Mouse (Mus musculus) right cerebral cortex, postnatal 14 days (tissue): ENCODE results near the gene Was.
A peak's percentile ranks its signal among the peaks of the same experiment; 100 is the strongest.
"Not testable (repeated sequence)": the region's sequence is repeated elsewhere in the genome, so short reads cannot be mapped to it uniquely, and the experiment has no call there.

Experiments
- DNase-seq: peaks from one replicate; pipeline ENCODE4 v3.0.0; 2022

The Was gene

DNA sequence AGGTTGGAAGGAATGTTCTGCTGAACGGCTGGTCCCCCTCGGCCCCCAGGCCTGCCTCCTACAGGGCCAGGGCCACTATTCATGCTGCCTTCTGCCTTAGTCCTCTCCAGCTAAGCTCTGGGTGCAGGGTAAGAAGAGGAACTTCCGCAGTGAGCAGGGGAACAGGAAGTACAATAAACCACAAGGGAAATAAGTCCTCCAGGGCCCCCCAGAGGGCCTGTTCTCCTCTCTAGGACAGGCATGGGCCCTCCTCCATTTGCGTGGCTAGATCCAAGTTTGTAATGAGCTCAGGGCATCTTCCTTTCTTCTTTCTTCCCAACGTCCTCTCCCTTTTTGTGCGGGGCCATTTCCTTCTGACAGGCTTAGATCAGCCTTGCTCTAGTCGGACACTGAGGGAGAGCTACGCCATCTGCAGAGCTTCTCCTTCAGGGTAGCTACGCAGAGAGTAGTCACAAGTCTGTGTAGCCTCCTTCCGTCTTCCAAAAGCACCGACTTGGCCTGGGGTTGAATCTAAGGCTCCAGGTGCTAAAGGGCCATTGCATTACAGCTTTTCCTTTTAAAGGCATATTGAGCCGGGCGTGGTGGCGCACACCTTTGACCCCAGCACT lies at the start of gene Was:
TSS of gene Was (minus strand) at position 153 of the 608 bp plus-strand sequence.
- DNase-seq, result no peak

GRCm38 (mm10) chrX:8139480-8139879 lies 49.2 kb upstream of the Was start:
- no peak for DNase-seq

- no peak for DNase-seq
These were observed 45.6 kb upstream of the Was start for GRCm38 (mm10) chrX:8135886-8136285.

GRCm38 (mm10) chrX:8132017-8132976 lies 42.0 kb upstream of the Was start, which contains the start of gene Wdr13:
Wdr13 (minus strand) TSS chrX:8132892.
- peak; percentile 85 for DNase-seq

- DNase-seq, result no peak
These were observed 41.1 kb upstream of the Was start for GRCm38 (mm10) chrX:8131393-8131792.

GRCm38 (mm10) chrX:8125235-8125634 lies 34.9 kb upstream of the Was start:
- no peak for DNase-seq

- DNase-seq, result no peak
These were observed 33.6 kb upstream of the Was start for GRCm38 (mm10) chrX:8123821-8124470.

DNA sequence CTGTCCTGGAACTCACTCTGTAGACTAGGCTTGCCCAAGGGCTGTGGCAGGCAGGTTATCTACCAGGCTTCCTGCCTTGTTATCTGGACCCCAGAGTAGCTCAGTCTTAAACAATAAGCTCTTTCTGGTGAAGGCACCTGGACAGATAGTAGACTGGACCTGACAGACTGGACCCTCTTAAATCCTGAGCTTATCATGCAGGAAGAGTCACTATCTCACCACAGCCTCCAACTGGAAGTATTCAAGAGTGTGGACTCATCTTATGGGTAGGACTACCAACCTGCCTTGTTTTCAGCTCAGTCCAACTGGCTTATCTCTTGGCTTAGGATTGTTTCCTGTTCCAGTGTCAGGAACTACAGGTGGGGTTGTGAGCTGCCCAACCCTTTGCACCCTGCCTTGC lies 27.0 kb upstream of the Was start:
- DNase-seq, result no peak

DNA sequence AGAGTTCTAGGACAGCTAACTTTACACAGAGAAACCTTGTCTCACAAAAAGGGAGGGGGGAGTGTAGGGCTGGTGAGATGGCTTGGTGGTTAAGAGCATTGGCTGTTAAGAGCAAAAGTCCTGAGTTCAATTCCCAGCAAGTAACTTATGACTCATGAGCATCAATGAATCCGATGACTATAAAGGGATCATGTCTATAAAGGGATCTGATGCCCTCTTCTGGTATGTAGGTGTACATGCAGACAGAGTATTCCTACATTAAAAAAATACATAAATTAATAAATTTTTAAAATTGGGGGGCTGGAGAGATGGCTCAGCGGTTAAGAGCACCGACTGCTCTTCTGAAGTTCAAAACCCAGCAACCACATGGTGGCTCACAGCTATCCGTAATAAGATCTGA lies 25.0 kb upstream of the Was start:
- no peak for DNase-seq

GRCm38 (mm10) chrX:8105019-8105418 lies 14.7 kb upstream of the Was start:
- DNase-seq, result no peak

- no peak for DNase-seq
These were observed 11.9 kb upstream of the Was start for GRCm38 (mm10) chrX:8102213-8102668.

GRCm38 (mm10) chrX:8101017-8101416 lies 10.7 kb upstream of the Was start:
- DNase-seq, result peak; percentile 47

- no peak for DNase-seq
These were observed 9.1 kb upstream of the Was start for GRCm38 (mm10) chrX:8099435-8099834.

GRCm38 (mm10) chrX:8096787-8097242 lies 6.5 kb upstream of the Was start:
- DNase-seq, result peak; percentile 92

DNA sequence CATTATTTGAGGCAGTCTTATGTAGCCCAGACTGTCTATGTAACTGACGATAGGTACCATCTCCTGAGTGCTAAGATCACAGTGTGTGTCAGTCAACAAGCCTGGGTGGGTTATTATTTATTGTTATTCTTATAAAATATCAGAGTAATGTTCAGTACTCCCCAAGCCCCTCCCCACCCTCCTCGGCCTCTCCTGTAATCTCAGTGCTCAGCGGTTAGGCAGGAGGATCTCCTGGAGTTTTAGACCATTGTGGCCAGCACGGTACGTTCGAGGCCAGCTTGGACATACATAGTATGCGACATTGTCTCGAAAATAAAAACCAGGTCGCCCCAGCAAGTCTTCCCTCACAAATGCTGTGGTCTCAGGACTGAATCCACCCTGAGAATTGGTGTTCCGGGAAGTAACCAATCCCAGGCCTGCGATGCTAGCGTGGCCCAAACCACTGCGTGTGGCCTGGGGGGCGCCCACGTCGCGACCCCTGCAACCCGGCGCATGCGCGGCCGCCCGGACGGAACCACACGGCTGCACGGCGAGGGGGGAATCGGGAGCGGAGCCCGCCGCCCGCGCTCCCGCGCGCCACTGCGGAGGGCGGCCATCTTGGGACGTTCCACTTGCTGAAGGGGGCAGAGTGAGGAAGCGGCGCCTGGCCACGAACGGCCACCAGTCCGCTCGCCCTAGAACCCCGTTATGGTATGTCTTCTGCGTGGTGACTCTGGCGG lies 5.9 kb upstream of the Was start:
- DNase-seq, result peak; percentile 74

DNA sequence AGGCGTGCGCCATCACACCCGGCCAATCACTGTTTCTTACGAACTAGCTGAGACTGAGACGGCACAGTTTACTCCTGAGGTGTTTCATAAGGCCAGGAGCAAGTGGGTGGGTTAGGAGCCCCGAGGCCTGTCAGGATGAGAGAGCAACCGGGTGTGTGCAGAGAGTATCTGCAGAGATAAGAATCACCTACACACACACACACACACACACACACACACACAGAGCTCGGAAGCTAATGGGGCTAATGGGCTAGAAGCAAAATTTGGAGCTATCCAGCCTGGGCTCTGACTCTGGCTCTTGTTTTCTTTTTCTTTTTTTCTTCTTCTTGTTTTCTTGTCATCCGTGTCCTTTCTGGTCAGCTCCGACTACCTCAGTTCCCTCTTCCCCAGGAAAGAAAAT lies 5.2 kb upstream of the Was start:
- no peak for DNase-seq

DNA sequence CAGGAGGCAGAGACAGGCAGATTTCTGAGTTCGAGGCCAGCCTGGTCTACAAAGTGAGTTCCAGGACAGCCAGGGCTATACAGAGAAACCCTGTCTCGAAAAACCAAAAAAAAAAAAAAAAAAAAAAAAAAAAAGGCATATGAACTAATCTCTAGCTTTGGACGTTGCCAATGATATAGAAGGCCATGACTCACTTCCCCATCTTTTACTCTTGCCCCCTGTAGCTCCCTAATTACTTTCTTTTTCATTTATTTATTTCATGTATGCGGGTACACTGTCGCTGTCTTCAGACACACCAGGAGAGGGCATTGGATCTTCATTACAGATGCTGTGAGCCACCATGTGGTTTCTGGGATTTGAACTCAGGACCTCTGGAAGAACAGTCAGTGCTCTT lies 653 bp upstream of the Was start:
- not testable (repeated sequence) for DNase-seq

DNA sequence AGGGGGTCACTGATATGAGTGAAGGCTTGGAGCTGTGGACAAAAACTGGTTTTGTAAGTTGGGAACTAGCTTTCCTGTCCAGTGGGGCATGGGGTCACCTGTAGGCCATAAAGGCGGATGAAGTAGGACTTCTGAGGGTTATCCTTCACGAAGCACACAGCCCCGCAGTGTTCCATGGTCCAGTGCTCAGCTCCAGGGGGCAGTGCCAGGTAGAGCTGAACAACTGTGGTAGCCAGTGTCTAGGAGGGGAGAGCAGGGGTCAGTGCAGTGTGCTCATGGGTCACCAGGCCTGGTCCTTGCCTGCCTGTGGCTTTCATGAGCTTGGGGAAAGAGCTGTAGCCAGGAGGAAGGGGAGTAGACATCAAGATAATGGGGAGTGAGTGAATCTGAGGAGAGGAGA lies 552 bp downstream of the Was start:
- DNase-seq, result no peak

DNA sequence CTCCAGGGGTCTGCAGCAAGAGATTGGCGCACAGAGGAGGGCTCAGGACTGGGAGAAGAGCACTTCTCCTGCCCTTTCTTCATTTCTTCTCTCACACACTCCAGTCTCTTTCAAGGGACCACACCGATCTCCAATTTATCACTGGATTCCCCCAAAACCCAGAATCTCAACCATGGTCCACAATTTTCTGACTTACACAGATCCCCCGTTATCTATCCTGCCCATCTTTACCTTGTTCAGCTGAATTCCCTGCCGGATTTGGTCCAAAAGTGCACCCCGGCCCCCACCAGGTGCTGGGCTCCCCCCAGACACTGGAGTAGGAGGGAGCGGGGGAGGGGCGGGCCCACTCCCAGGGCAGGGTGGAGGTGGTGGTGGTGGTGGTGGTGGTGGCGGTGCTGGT lies 4.7 kb downstream of the Was start:
- no peak for DNase-seq

- DNase-seq, result no peak
These were observed 5.5 kb downstream of the Was start for GRCm38 (mm10) chrX:8084771-8085259.

GRCm38 (mm10) chrX:8075104-8075503 lies 15.2 kb downstream of the Was start:
- DNase-seq, result no peak

DNA sequence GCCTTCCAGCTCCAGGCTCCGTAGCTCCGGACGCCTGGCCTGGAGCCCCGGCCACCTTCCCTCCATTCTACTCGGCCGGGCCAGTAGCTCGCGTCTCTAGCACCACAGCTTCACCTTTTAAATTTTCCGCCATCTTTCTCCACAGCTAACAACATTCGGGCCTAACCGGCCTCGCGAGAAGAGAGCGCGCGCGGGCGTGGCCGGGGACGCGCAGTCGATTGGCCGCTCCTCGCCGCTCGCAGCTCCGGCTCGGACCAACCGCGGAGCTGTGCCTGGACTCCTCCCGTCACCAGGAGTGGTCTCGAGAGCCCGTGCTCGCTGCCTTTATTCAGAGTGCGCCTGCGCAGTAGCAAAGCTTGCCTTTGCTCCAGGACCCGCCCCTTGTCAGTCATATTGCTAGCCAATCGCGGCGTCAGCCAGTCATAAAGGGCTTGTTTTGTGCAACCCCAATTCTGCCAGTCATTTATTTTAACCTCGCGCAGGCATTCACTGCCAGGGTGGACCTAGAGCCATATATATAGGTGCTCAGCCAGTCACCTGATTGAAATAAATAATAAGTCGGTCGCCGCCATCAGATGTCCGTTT lies 15.8 kb downstream of the Was start, which contains the start of gene Suv39h1:
TSS of gene Suv39h1 (minus strand) at position 331 of the 585 bp plus-strand sequence.
- DNase-seq, result peak; percentile 87
